Mouse (Mus musculus) intestine, postnatal 0 days (tissue): ENCODE results near the gene Hspa13. TPM values are rescaled to one million over a fixed set of nuclear protein-coding genes. Genes with fewer than 3 reads are reported as not detected.

ENCODE experiments used
- ATAC-seq: fragments of 200-750 bp; cut with Nextera tagmentation; 2 replicates; pipeline ENCODE4 v1.8.0; 2017; ENCODE audit warnings: mild to moderate bottlenecking, moderate TSS enrichment, moderate library complexity
- H3K27ac ChIP-seq: fragments of 300-500 bp; sonication (generic); 2 replicates; pipeline ENCODE4 v1.5.1; 2014; ENCODE audit warnings: mild to moderate bottlenecking, low read depth, low read length, moderate library complexity
- H3K27me3 ChIP-seq: fragments of 300-500 bp; sonication (generic); replicated peaks from 2 replicates; pipeline ENCODE4 v1.6.1; 2014; ENCODE audit warnings: low read length, mixed read lengths; ENCODE audit not compliant: control insufficient read depth, insufficient read depth
- H3K36me3 ChIP-seq: fragments of 300-500 bp; sonication (generic); 2 replicates; pipeline ENCODE4 v1.6.1; 2014; ENCODE audit warnings: mild to moderate bottlenecking, moderate library complexity; ENCODE audit not compliant: control insufficient read depth, insufficient read depth
- H3K4me1 ChIP-seq: fragments of 300-500 bp; sonication (generic); replicated peaks from 2 replicates; pipeline ENCODE4 v1.6.1; 2014; ENCODE audit warnings: antibody characterized with exemption, low read length, mixed read lengths; ENCODE audit not compliant: control insufficient read depth, insufficient read depth
- H3K4me2 ChIP-seq: fragments of 300-500 bp; sonication (generic); replicated peaks from 2 replicates; pipeline ENCODE4 v1.6.1; 2014; ENCODE audit warnings: low read depth, mild to moderate bottlenecking, moderate library complexity
- H3K4me3 ChIP-seq: fragments of 300-500 bp; sonication (generic); 2 replicates; pipeline ENCODE4 v1.5.1; 2014; ENCODE audit warnings: low read depth, low read length
- H3K9ac ChIP-seq: fragments of 300-500 bp; sonication (generic); 2 replicates; pipeline ENCODE4 v1.6.1; 2014; ENCODE audit warnings: mild to moderate bottlenecking, low read depth, low read length
- H3K9me3 ChIP-seq: fragments of 300-500 bp; sonication (generic); 2 replicates; pipeline ENCODE4 v1.6.1; 2016; ENCODE audit warnings: mixed run types; ENCODE audit not compliant: control insufficient read depth
- CTCF ChIP-seq: sonication (generic); IDR thresholded peaks from 2 replicates; pipeline ENCODE4 v1.5.1; 2016; ENCODE audit warnings: low read depth, mild to moderate bottlenecking, control low read depth, antibody characterized with exemption, moderate library complexity
- WGBS: fragments of 180-500 bp; shearing (Covaris S2); extraction: QIAGEN DNeasy Blood & Tissue Kit; methylation state at CpG from one replicate; pipeline ENCODE4 v1.1.7; 2014; 5-methylcytosine and 5-hydroxymethylcytosine counted together
- microRNA-seq: library from miRNA; unstranded; fragments of <30 nt; microRNA quantifications from one replicate; pipeline ENCODE4, GENCODE M21; 2016
- polyA plus RNA-seq: library from polyadenylated mRNA; unstranded; fragments of >200 nt; fragmentation: Nextera tagmentation; extraction: Ambion mirVana; gene quantifications from 2 replicates; pipeline ENCODE4 v1.2.1, GENCODE M21; 2015

Hspa13 gene
- polyA plus RNA-seq, 1 experiment from 2014 or later, result 11.7 TPM

DNA sequence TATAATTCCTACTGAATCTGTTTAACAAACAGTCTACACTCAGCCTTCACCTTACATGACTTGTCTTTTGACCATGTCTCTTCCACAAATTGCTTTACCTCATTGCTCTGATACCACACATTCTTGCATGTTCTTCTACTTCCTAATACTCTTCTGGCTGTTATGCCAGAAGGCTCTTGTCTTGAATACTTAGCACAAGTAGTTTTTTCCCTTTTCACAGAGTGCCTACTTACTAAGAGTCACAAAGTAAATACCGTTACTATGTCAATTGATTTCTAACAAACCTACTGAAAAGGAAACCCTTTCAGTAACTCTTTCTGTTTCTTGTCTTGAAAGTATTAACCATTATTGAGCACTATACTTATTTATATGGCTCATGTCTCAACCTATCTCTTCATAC lies 18.0 kb downstream of the Hspa13 start:
- H3K9ac ChIP-seq, result no peak overlapping the region
- no peaks in the 10 kb centered on the region for H3K36me3 ChIP-seq
- no peaks in the 10 kb centered on the region for H3K9me3 ChIP-seq
- WGBS, result 86% methylated on average over 1 of the region's 1 CpGs
- no peak overlapping the region for H3K4me2 ChIP-seq
- no peak overlapping the region for H3K4me3 ChIP-seq
- no peaks in the 10 kb centered on the region for H3K4me1 ChIP-seq
- no peak for TF ChIP-seq CTCF
- ATAC-seq, result no peak
- H3K27me3 ChIP-seq, result no peaks in the 10 kb centered on the region
- no peak overlapping the region for H3K27ac ChIP-seq

- H3K27ac ChIP-seq, result no peak overlapping the region
- no peak overlapping the region for H3K4me2 ChIP-seq
- ATAC-seq, result no peak
- no peaks in the 10 kb centered on the region for H3K27me3 ChIP-seq
- no peak overlapping the region for H3K9ac ChIP-seq
- 66% methylated on average over 3 of the region's 3 CpGs for WGBS
- no peak overlapping the region for H3K4me3 ChIP-seq
- H3K9me3 ChIP-seq, result no peaks in the 10 kb centered on the region
- no peak for TF ChIP-seq CTCF
- H3K36me3 ChIP-seq, result no peaks in the 10 kb centered on the region
- no peaks in the 10 kb centered on the region for H3K4me1 ChIP-seq
Observed at GRCm38 (mm10) chr16:75744014-75744413, 22.9 kb downstream of the Hspa13 start.

GRCm38 (mm10) chr16:75717405-75718173 lies 49.3 kb downstream of the Hspa13 start:
- Histone ChIP-seq H3K9ac (no peak overlapping the region), H3K27ac (no peak overlapping the region), H3K9me3 (no peaks in the 10 kb centered on the region), H3K4me1 (no peaks in the 10 kb centered on the region), H3K27me3 (no peaks in the 10 kb centered on the region), H3K4me2 (no peak overlapping the region), H3K4me3 (no peak overlapping the region), H3K36me3 (no peaks in the 10 kb centered on the region)
- no peak for ATAC-seq
- WGBS, result 65% methylated on average over 2 of the region's 2 CpGs
- no peak for TF ChIP-seq CTCF

- no peaks in the 10 kb centered on the region for H3K4me1 ChIP-seq
- ATAC-seq, result peak; percentile 53; the same call in 1 of the 2 replicates
- H3K27ac ChIP-seq, result no peak overlapping the region
- H3K9me3 ChIP-seq, result no peaks in the 10 kb centered on the region
- no peak overlapping the region for H3K9ac ChIP-seq
- H3K27me3 ChIP-seq, result no peaks in the 10 kb centered on the region
- peak; percentile 85 for TF ChIP-seq CTCF
- no peak overlapping the region for H3K4me2 ChIP-seq
- H3K36me3 ChIP-seq, result no peaks in the 10 kb centered on the region
- H3K4me3 ChIP-seq, result no peak overlapping the region
- 15% methylated on average over 2 of the region's 2 CpGs for WGBS
Observed at GRCm38 (mm10) chr16:75696176-75696575, 70.7 kb downstream of the Hspa13 start.

Small RNA genes lying within 50 kb of the gene (microRNA-seq; reads per million reads assigned to microRNA genes)
- not detected for gene Gm22923

Other genes with a start within 250 kb of the Hspa13 start
- gene Lipi, start 181.0 kb downstream of the Hspa13 start, polyA plus RNA-seq, result not detected in 2 replicates
- gene Rbm11, start 174.3 kb downstream of the Hspa13 start, polyA plus RNA-seq, result 0.26 and 0.39 TPM in 2 replicates